Comparison of ENCODE assay signal across 10 mouse cellular contexts in the genomic region with DNA sequence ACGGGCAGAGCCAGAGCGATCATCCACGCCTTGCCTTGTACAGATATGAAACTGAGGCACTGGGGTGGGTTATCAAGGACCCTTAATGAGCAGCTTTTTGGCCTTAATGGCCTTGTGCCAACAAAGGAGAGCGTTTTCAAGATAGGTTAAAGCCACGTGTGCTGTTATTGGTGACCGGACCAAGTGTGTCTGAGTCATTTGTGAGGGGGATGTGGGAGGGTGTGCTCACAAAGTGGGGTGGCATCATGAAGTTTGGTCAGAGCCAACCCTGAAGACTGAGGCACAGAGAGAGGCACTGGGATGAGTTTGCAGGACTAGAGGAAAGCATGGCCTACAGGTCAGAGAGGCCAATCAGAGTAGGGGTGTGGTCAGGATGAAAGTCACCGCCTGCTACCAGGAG. TPM values are rescaled to one million over a fixed set of nuclear protein-coding genes. Genes with fewer than 3 reads are reported as not detected.
DNase-seq lines count a peak whose midpoint lies in the region; ATAC-seq and TF ChIP-seq lines count a peak whose summit lies in the region.
"Had no signal": no experiment of that assay in that cellular context is flagged by ENCODE, and none has a peak within 500 bp of the region (broad histone marks: within the 10 kb centered on the region; RNA-seq: fewer than 3 reads in every experiment).

No protein-coding gene starts in this region.

- peak overlapping the region; percentile 53 to 73 for H3K27ac ChIP-seq in heart, embryonic 14.5 days (replicated peaks in 1 of 2; ENCODE audit: control insufficient read depth in 1 of 2, insufficient read depth in 1 of 2, low read depth in 2 of 2, low read length in 2 of 2)
- H3K27ac ChIP-seq in lung, embryonic 16.5 days (ENCODE audit: low read length): peak overlapping the region; percentile 68
- peak overlapping the region; percentile 71 for H3K27ac ChIP-seq in embryonic facial prominence, embryonic 15.5 days (replicated peaks)
- peak overlapping the region; percentile 73 for H3K27ac ChIP-seq in liver, embryonic 15.5 days (replicated peaks)
- H3K27ac ChIP-seq in intestine, postnatal 0 days (ENCODE audit: low read depth, low read length): no peak overlapping the region
- H3K27ac ChIP-seq: neural tube, embryonic 13.5 days had no signal

- no peak for TF ChIP-seq CTCF in lung, adult 2 months (IDR thresholded peaks at IDR 0.05; ENCODE audit: insufficient read depth, low read length)
- no peak for TF ChIP-seq CTCF in intestine, postnatal 0 days (IDR thresholded peaks at IDR 0.05; ENCODE audit: low read depth)

- peaks cover 90% of the 10 kb centered on the region for H3K36me3 ChIP-seq in heart, embryonic 14.5 days (ENCODE audit: control insufficient read depth, insufficient read depth, low read length)
- peaks cover 57% of the 10 kb centered on the region for H3K36me3 ChIP-seq in lung, embryonic 16.5 days (ENCODE audit: control insufficient read depth, insufficient read depth, low read length)
- H3K36me3 ChIP-seq in embryonic facial prominence, embryonic 15.5 days: peaks cover 94% of the 10 kb centered on the region
- H3K36me3 ChIP-seq in liver, embryonic 15.5 days (replicated peaks): no peaks in the 10 kb centered on the region
- peaks cover 35% of the 10 kb centered on the region; the same call in 1 of the 2 replicates for H3K36me3 ChIP-seq in intestine, postnatal 0 days (ENCODE audit: control insufficient read depth, insufficient read depth)

- H3K9me3 ChIP-seq in heart, embryonic 14.5 days (ENCODE audit: control insufficient read depth, low read length): peaks cover 4% of the 10 kb centered on the region; the same call in 1 of the 2 replicates
- H3K9me3 ChIP-seq in lung, embryonic 16.5 days (ENCODE audit: control insufficient read depth, low read length): no peaks in the 10 kb centered on the region
- no peaks in the 10 kb centered on the region for H3K9me3 ChIP-seq in embryonic facial prominence, embryonic 15.5 days (replicated peaks)
- no peaks in the 10 kb centered on the region; the same call in 1 of the 2 replicates for H3K9me3 ChIP-seq in liver, embryonic 15.5 days (replicated peaks)
- H3K9me3 ChIP-seq in intestine, postnatal 0 days (ENCODE audit: control insufficient read depth): no peaks in the 10 kb centered on the region

- WGBS in heart, embryonic 14.5 days: 69% methylated on average over 7 of the region's 7 CpGs
- WGBS in lung, embryonic 16.5 days: 78% methylated on average over 7 of the region's 7 CpGs
- 60% methylated on average over 7 of the region's 7 CpGs for WGBS in lung, adult 2 months
- WGBS in embryonic facial prominence, embryonic 15.5 days: 61% methylated on average over 7 of the region's 7 CpGs
- 22% methylated on average over 7 of the region's 7 CpGs for WGBS in liver, embryonic 15.5 days (ENCODE audit: insufficient replicate concordance)
- WGBS in intestine, postnatal 0 days: 88% methylated on average over 7 of the region's 7 CpGs

- H3K4me1 ChIP-seq in heart, embryonic 14.5 days (ENCODE audit: control insufficient read depth in 2 of 2, insufficient read depth in 2 of 2, low read length in 2 of 2): peaks cover 18 to 27% of the 10 kb centered on the region in 2 experiments
- peaks cover 18% of the 10 kb centered on the region for H3K4me1 ChIP-seq in lung, embryonic 16.5 days (replicated peaks; ENCODE audit: control insufficient read depth, insufficient read depth, low read length)
- peaks cover 8% of the 10 kb centered on the region for H3K4me1 ChIP-seq in lung, adult 2 months (ENCODE audit: control insufficient read depth, insufficient read depth, low read length)
- H3K4me1 ChIP-seq in embryonic facial prominence, embryonic 15.5 days: peaks cover 24% of the 10 kb centered on the region
- H3K4me1 ChIP-seq in liver, embryonic 15.5 days (replicated peaks): peaks cover 66% of the 10 kb centered on the region
- no peaks in the 10 kb centered on the region; the same call in 1 of the 2 replicates for H3K4me1 ChIP-seq in intestine, postnatal 0 days (replicated peaks; ENCODE audit: control insufficient read depth, insufficient read depth, low read length)

- no peak overlapping the region for H3K9ac ChIP-seq in heart, embryonic 14.5 days (ENCODE audit: low read length)
- no peak overlapping the region for H3K9ac ChIP-seq in lung, embryonic 16.5 days (ENCODE audit: low read length)
- H3K9ac ChIP-seq in embryonic facial prominence, embryonic 15.5 days: no peak overlapping the region
- H3K9ac ChIP-seq in liver, embryonic 15.5 days: no peak overlapping the region
- no peak overlapping the region for H3K9ac ChIP-seq in intestine, postnatal 0 days (ENCODE audit: low read depth, low read length)

- no peak overlapping the region for H3K4me3 ChIP-seq in heart, embryonic 14.5 days (ENCODE audit: control insufficient read depth in 1 of 2, insufficient read depth in 1 of 2, low read depth in 1 of 2, low read length in 2 of 2)
- H3K4me3 ChIP-seq in lung, embryonic 16.5 days (ENCODE audit: low read length): no peak overlapping the region
- no peak overlapping the region for H3K4me3 ChIP-seq in lung, adult 2 months (replicated peaks; ENCODE audit: extremely low read depth, low read depth, low read length)
- H3K4me3 ChIP-seq in embryonic facial prominence, embryonic 15.5 days (replicated peaks): no peak overlapping the region
- H3K4me3 ChIP-seq in liver, embryonic 15.5 days (replicated peaks): 0 out of 2 replicates have a peak overlapping the region, but pooled peaks have one; percentile 46
- H3K4me3 ChIP-seq in intestine, postnatal 0 days (ENCODE audit: low read depth, low read length): no peak overlapping the region

- no peak for TF ChIP-seq POLR2A in lung, adult 2 months (IDR thresholded peaks at IDR 0.05; ENCODE audit: borderline replicate concordance, extremely low read depth, low read depth, low read length)

- intact Hi-C loops in heart, postnatal 10 days (cut with DNase I): no loop called here

- ATAC-seq in heart, embryonic 14.5 days (ENCODE audit: insufficient number of reproducible peaks, insufficient read depth, low FRiP score, low read depth): no peak
- no peak for ATAC-seq in lung, embryonic 16.5 days (ENCODE audit: low read depth)
- no peak for ATAC-seq in embryonic facial prominence, embryonic 15.5 days (ENCODE audit: insufficient number of reproducible peaks, low FRiP score, low TSS enrichment, low read depth)
- ATAC-seq in liver, embryonic 15.5 days (ENCODE audit: insufficient read depth): peak; percentile 73
- ATAC-seq in intestine, postnatal 0 days: no peak

- H3K27me3 ChIP-seq in heart, embryonic 14.5 days (ENCODE audit: control insufficient read depth, insufficient read depth, low read length): no peaks in the 10 kb centered on the region
- no peaks in the 10 kb centered on the region for H3K27me3 ChIP-seq in lung, embryonic 16.5 days (ENCODE audit: control insufficient read depth, insufficient read depth, low read depth, low read length)
- H3K27me3 ChIP-seq in embryonic facial prominence, embryonic 15.5 days: no peaks in the 10 kb centered on the region
- H3K27me3 ChIP-seq in liver, embryonic 15.5 days: peaks cover 20% of the 10 kb centered on the region; the same call in 1 of the 2 replicates
- H3K27me3 ChIP-seq in intestine, postnatal 0 days (replicated peaks; ENCODE audit: control insufficient read depth, insufficient read depth, low read length): no peaks in the 10 kb centered on the region
- H3K27me3 ChIP-seq: CH12.LX; neural tube, embryonic 13.5 days had no signal

- no peak overlapping the region for H3K4me2 ChIP-seq in heart, embryonic 14.5 days (ENCODE audit: low read length)
- peak overlapping the region; percentile 44; the same call in 1 of the 2 replicates for H3K4me2 ChIP-seq in lung, embryonic 16.5 days (ENCODE audit: low read depth, low read length)
- no peak overlapping the region for H3K4me2 ChIP-seq in embryonic facial prominence, embryonic 15.5 days (replicated peaks)
- peak overlapping the region; percentile 76 for H3K4me2 ChIP-seq in liver, embryonic 15.5 days
- no peak overlapping the region; the same call in 1 of the 2 replicates for H3K4me2 ChIP-seq in intestine, postnatal 0 days (replicated peaks; ENCODE audit: low read depth)

- no peak for DNase-seq in heart, postnatal 10 days
- no peak for DNase-seq in lung, adult 2 months
- DNase-seq in adrenal gland, adult 18-20 months (ENCODE audit: low spot score in 2 of 2): no peak

RNA-seq across cellular contexts. Expression of gene Nop53, which starts 8.6 kb away (rescaled TPM):
- polyA plus RNA-seq in heart, embryonic 14.5 days (2014; fragmentation: Nextera tagmentation; extraction: Ambion mirVana): 120 and 121 TPM in 2 replicates
- total RNA-seq in heart, postnatal 10 days (2021): 100 to 1,000 TPM; 152 to 153 TPM
- polyA plus RNA-seq in lung, embryonic 16.5 days (2015; fragmentation: Nextera tagmentation; extraction: Ambion mirVana): 185 and 189 TPM in 2 replicates
- 119 and 128 TPM in 2 replicates for polyA plus RNA-seq in lung, adult 2 months (2012; rRNA removed)
- polyA plus RNA-seq in embryonic facial prominence, embryonic 15.5 days (2015; fragmentation: Nextera tagmentation; extraction: Ambion mirVana): 202 and 212 TPM in 2 replicates
- 76.1 and 81.2 TPM in 2 replicates for polyA plus RNA-seq in liver, embryonic 15.5 days (2015; fragmentation: Nextera tagmentation; extraction: Ambion mirVana)
- 100 to 1,000 TPM; 181 to 185 TPM for total RNA-seq in adrenal gland, adult 18-20 months (2021)
- polyA plus RNA-seq in intestine, postnatal 0 days (2015; fragmentation: Nextera tagmentation; extraction: Ambion mirVana): 109 and 115 TPM in 2 replicates

RNA-seq across cellular contexts. Expression of gene Ehd2, which starts 12.9 kb away (rescaled TPM):
- 37.4 and 43.5 TPM in 2 replicates for polyA plus RNA-seq in heart, embryonic 14.5 days (2014; fragmentation: Nextera tagmentation; extraction: Ambion mirVana)
- 100 to 1,000 TPM; 224 to 236 TPM for total RNA-seq in heart, postnatal 10 days (2021)
- polyA plus RNA-seq in lung, embryonic 16.5 days (2015; fragmentation: Nextera tagmentation; extraction: Ambion mirVana): 95.0 and 109 TPM in 2 replicates
- polyA plus RNA-seq in lung, adult 2 months (2012; rRNA removed): 219 and 232 TPM in 2 replicates
- 72.5 and 73.3 TPM in 2 replicates for polyA plus RNA-seq in embryonic facial prominence, embryonic 15.5 days (2015; fragmentation: Nextera tagmentation; extraction: Ambion mirVana)
- 4.1 and 4.6 TPM in 2 replicates for polyA plus RNA-seq in liver, embryonic 15.5 days (2015; fragmentation: Nextera tagmentation; extraction: Ambion mirVana)
- 100 to 1,000 TPM in 1 of 2 experiments, 10 to 100 TPM in 1; 28.7 to 121 TPM for total RNA-seq in adrenal gland, adult 18-20 months (2021)
- 29.3 and 30.9 TPM in 2 replicates for polyA plus RNA-seq in intestine, postnatal 0 days (2015; fragmentation: Nextera tagmentation; extraction: Ambion mirVana)

RNA-seq across cellular contexts. Expression of gene Selenow, which starts 32.2 kb away (rescaled TPM):
- 828 and 831 TPM in 2 replicates for polyA plus RNA-seq in heart, embryonic 14.5 days (2014; fragmentation: Nextera tagmentation; extraction: Ambion mirVana)
- 100 to 1,000 TPM; 184 to 195 TPM for total RNA-seq in heart, postnatal 10 days (2021)
- polyA plus RNA-seq in lung, embryonic 16.5 days (2015; fragmentation: Nextera tagmentation; extraction: Ambion mirVana): 755 and 791 TPM in 2 replicates
- polyA plus RNA-seq in lung, adult 2 months (2012; rRNA removed): 480 and 641 TPM in 2 replicates
- polyA plus RNA-seq in embryonic facial prominence, embryonic 15.5 days (2015; fragmentation: Nextera tagmentation; extraction: Ambion mirVana): 931 and 958 TPM in 2 replicates
- polyA plus RNA-seq in liver, embryonic 15.5 days (2015; fragmentation: Nextera tagmentation; extraction: Ambion mirVana): 246 and 279 TPM in 2 replicates
- total RNA-seq in adrenal gland, adult 18-20 months (2021): 100 to 1,000 TPM; 179 to 265 TPM
- polyA plus RNA-seq in intestine, postnatal 0 days (2015; fragmentation: Nextera tagmentation; extraction: Ambion mirVana): 813 and 814 TPM in 2 replicates

Comparison
In these comparisons a context has a peak if more than half of its experiments do, and no peak if none do; other contexts are left out.
1. H3K4me2 ChIP-seq: peak in lung, embryonic 16.5 days (single experiment) and liver, embryonic 15.5 days (single experiment); none in heart, embryonic 14.5 days (single experiment), embryonic facial prominence, embryonic 15.5 days (single experiment) and intestine, postnatal 0 days (single experiment).